Mouse (Mus musculus) olfactory bulb, adult 2 months (tissue): ENCODE data around the gene Ano9.

ENCODE experiments used
- CTCF ChIP-seq: fragments of 200-500 bp; IDR thresholded peaks from 2 replicates; pipeline ENCODE4 v1.5.1; 2012; ENCODE audit warnings: low read depth, mild to moderate bottlenecking, low read length, moderate library complexity; ENCODE audit not compliant: insufficient read depth
- POLR2A ChIP-seq: fragments of 200-500 bp; IDR thresholded peaks from 2 replicates; pipeline ENCODE4 v1.6.1; 2012; ENCODE audit warnings: mild to moderate bottlenecking, low read depth, low read length, moderate library complexity; ENCODE audit not compliant: insufficient read depth

DNA sequence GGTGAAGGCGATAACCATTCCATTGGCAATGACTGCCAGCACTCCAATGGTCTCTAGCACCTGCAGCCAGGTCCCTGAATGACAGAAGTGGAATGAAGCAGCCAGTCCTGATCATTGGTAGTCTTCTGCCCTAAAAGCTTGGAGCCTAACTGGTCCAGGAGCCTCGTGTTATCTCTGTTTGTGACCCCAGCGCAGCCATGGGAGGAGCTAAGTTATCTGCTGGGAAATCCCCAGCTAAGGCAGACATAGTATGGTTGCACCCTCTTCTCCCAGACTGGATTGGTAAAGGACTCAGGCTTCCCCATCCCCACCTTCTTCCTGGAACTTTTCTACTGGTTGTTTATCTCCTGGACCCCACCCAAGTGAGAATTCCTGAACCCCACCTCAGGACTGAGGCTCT lies 14.4 kb downstream of the Ano9 start:
- TF ChIP-seq CTCF: no peak
- no peak for TF ChIP-seq POLR2A
